Mouse (Mus musculus): ENCODE results near the gene Mat2b.
"Not testable (repeated sequence)": the region's sequence is repeated elsewhere in the genome, so short reads cannot be mapped to it uniquely, and the experiment has no call there.

The Mat2b gene

GRCm38 (mm10) chr11:40695103-40695502, at the start of gene Mat2b:
Gene Mat2b, minus strand, starts transcription at chr11:40695203.
- DNase-seq (ENCODE audit: low read depth, low spot score) = no peak

GRCm38 (mm10) chr11:40744348-40744747, 49.3 kb upstream of the Mat2b start:
- no peak for DNase-seq (ENCODE audit: low read depth, low spot score)

GRCm38 (mm10) chr11:40741605-40742262, 46.7 kb upstream of the Mat2b start:
- no peak for DNase-seq (ENCODE audit: low read depth, low spot score)

- DNase-seq (ENCODE audit: low read depth, low spot score) = no peak
Measured at GRCm38 (mm10) chr11:40737369-40737768, 42.4 kb upstream of the Mat2b start.

GRCm38 (mm10) chr11:40734251-40734752, 39.3 kb upstream of the Mat2b start:
- DNase-seq (ENCODE audit: low read depth, low spot score) = peak; percentile 11

- peak; percentile 99 for DNase-seq (ENCODE audit: low read depth, low spot score)
Measured at GRCm38 (mm10) chr11:40733339-40734174, 38.6 kb upstream of the Mat2b start, which contains the start of the genes Hmmr and Nudcd2. Gene Hmmr, minus strand, starts transcription at chr11:40733422. Gene Nudcd2, plus strand, starts transcription at chr11:40733667.

GRCm38 (mm10) chr11:40732997-40733338, 38.0 kb upstream of the Mat2b start:
- DNase-seq (ENCODE audit: low read depth, low spot score) = peak; percentile 2

GRCm38 (mm10) chr11:40718324-40718723, 23.3 kb upstream of the Mat2b start:
- DNase-seq (ENCODE audit: low read depth, low spot score) = no peak

- DNase-seq (ENCODE audit: low read depth, low spot score) = peak; percentile 7
Measured at GRCm38 (mm10) chr11:40715524-40715923, 20.5 kb upstream of the Mat2b start.

GRCm38 (mm10) chr11:40713858-40714257, 18.9 kb upstream of the Mat2b start:
- DNase-seq (ENCODE audit: low read depth, low spot score) = no peak

GRCm38 (mm10) chr11:40709899-40710298, 14.9 kb upstream of the Mat2b start:
- not testable (repeated sequence) for DNase-seq (ENCODE audit: low read depth, low spot score)

- DNase-seq (ENCODE audit: low read depth, low spot score) = peak; percentile 86
Measured at GRCm38 (mm10) chr11:40694311-40695087, 504 bp downstream of the Mat2b start.

GRCm38 (mm10) chr11:40693366-40693951, 1.5 kb downstream of the Mat2b start:
- peak; percentile 50 for DNase-seq (ENCODE audit: low read depth, low spot score)

- peak; percentile 94 for DNase-seq (ENCODE audit: low read depth, low spot score)
Measured at GRCm38 (mm10) chr11:40692511-40693365, 2.3 kb downstream of the Mat2b start.

- peak; percentile 18 for DNase-seq (ENCODE audit: low read depth, low spot score)
Measured at GRCm38 (mm10) chr11:40692101-40692509, 2.9 kb downstream of the Mat2b start.

- no peak for DNase-seq (ENCODE audit: low read depth, low spot score)
Measured at GRCm38 (mm10) chr11:40690444-40691127, 4.4 kb downstream of the Mat2b start.

- no peak for DNase-seq (ENCODE audit: low read depth, low spot score)
Measured at GRCm38 (mm10) chr11:40683295-40683694, 11.7 kb downstream of the Mat2b start.

GRCm38 (mm10) chr11:40682456-40682855, 12.5 kb downstream of the Mat2b start:
- DNase-seq (ENCODE audit: low read depth, low spot score) = no peak

GRCm38 (mm10) chr11:40677169-40677568, 17.8 kb downstream of the Mat2b start:
- no peak for DNase-seq (ENCODE audit: low read depth, low spot score)

Data from mesoderm, embryonic 11.5 days (tissue).